Mouse (Mus musculus) megakaryocyte, adult 5-6 weeks (primary cell): ENCODE measurements around the gene Ccdc171. TPM values are rescaled to one million over a fixed set of nuclear protein-coding genes. Genes with fewer than 3 reads are reported as not detected.

Experiments used
- ATAC-seq: 2 replicates; pipeline ENCODE4 v1.8.0; 2016; ENCODE audit warnings: mild to moderate bottlenecking, inconsistent platforms; ENCODE audit not compliant: poor library complexity, severe bottlenecking
- total RNA-seq, 2 experiments: library from RNA; stranded (forward) in 1 of 2; stranded (reverse) in 1 of 2; fragments of 153-499, 151-499 nt in 1 of 2; fragments of 221-1000, 200-1000 nt in 1 of 2; gene quantifications; 2 replicates each; pipeline versions ENCODE4 v1.2.3 to v1.2.4; 2015 to 2017

The Ccdc171 gene
- total RNA-seq, 2 experiments from 2014 or later, result 2.8 to 4.8 TPM

- ATAC-seq, result no peak
These were observed 259.8 kb downstream of the Ccdc171 start for GRCm38 (mm10) chr4:83785115-83785514.

GRCm38 (mm10) chr4:83791811-83792210, 266.5 kb downstream of the Ccdc171 start:
- no peak for ATAC-seq

GRCm38 (mm10) chr4:83794315-83794922, 269.1 kb downstream of the Ccdc171 start:
- peak; percentile 62; the same call in 1 of the 2 replicates for ATAC-seq

GRCm38 (mm10) chr4:83794930-83795459, 269.6 kb downstream of the Ccdc171 start:
- no peak for ATAC-seq

- ATAC-seq, result no peak
These were observed 272.6 kb downstream of the Ccdc171 start for GRCm38 (mm10) chr4:83797976-83798375.

- no peak for ATAC-seq
These were observed 273.5 kb downstream of the Ccdc171 start for GRCm38 (mm10) chr4:83798674-83799430.

GRCm38 (mm10) chr4:83800402-83800801, 275.1 kb downstream of the Ccdc171 start:
- ATAC-seq, result peak; percentile 54; the same call in 1 of the 2 replicates

- no peak for ATAC-seq
These were observed 291.6 kb downstream of the Ccdc171 start for GRCm38 (mm10) chr4:83816925-83817324.

GRCm38 (mm10) chr4:83829718-83830459, 304.5 kb downstream of the Ccdc171 start:
- no peak for ATAC-seq

GRCm38 (mm10) chr4:83830891-83831880, 305.8 kb downstream of the Ccdc171 start:
- ATAC-seq, result no peak

GRCm38 (mm10) chr4:83839077-83839476, 313.7 kb downstream of the Ccdc171 start:
- ATAC-seq, result no peak

- ATAC-seq, result no peak
These were observed 321.0 kb downstream of the Ccdc171 start for GRCm38 (mm10) chr4:83846304-83846703.

- ATAC-seq, result no peak
These were observed 328.5 kb downstream of the Ccdc171 start for GRCm38 (mm10) chr4:83853885-83854284.

- no peak for ATAC-seq
These were observed 336.4 kb downstream of the Ccdc171 start for GRCm38 (mm10) chr4:83861706-83862105.

GRCm38 (mm10) chr4:83862295-83862694, 336.9 kb downstream of the Ccdc171 start:
- ATAC-seq, result no peak

- no peak for ATAC-seq
These were observed 351.3 kb downstream of the Ccdc171 start for GRCm38 (mm10) chr4:83876600-83876999.

- ATAC-seq, result no peak
These were observed 352.9 kb downstream of the Ccdc171 start for GRCm38 (mm10) chr4:83878236-83878635.

- peak; percentile 78 for ATAC-seq
These were observed 363.2 kb downstream of the Ccdc171 start for GRCm38 (mm10) chr4:83888459-83889054.

- ATAC-seq, result no peak
These were observed 376.8 kb downstream of the Ccdc171 start for GRCm38 (mm10) chr4:83902081-83902645.
